Mouse (Mus musculus): ENCODE measurements at regions not wholly inside any gene's neighbourhood (a gene's known extent, or its start where the extent isn't known, plus 50 kb on each side); places are given as distances from the start of the nearest gene placed in this dataset.

DNA sequence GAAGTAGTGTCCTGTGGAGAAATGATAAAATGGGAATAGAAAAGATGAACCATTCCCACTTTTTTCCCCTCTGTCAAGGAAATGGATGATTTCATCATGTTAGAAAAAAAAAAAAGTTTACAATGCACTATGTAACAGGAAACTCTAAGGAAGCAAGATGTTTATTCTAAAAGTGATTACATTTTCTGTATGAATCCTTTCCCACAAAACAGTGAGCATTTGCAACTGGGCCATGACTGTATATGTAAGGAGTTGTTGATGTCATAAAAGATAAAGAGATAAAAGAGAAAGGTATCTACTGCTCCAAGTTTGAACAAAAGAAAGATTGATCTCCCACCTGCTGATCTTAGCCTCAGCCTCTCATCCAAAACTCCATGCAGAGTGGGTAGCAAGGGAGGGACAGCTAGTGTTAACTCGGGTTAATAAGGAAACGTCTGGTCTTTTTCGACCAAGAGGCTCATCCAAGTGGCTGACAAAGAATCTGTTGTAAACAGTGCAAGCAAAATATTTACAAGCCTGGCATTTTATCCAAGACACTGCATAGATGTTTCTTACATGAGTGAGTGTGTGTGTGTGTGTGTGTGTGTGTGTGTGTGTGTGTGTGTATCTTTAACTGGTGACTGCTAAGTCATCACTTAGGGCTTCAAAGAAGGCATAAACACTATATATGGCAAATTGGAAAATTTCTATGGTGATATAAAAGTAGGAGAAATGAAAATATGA is 213.3 kb downstream of the Gm9733 start:
- no peak for DNase-seq

- no peak for DNase-seq
Measured at GRCm38 (mm10) chr3:15126736-15127135, 205.4 kb downstream of the Gm9733 start.

GRCm38 (mm10) chr3:15128370-15128769 is 203.7 kb downstream of the Gm9733 start:
- no peak for DNase-seq

DNA sequence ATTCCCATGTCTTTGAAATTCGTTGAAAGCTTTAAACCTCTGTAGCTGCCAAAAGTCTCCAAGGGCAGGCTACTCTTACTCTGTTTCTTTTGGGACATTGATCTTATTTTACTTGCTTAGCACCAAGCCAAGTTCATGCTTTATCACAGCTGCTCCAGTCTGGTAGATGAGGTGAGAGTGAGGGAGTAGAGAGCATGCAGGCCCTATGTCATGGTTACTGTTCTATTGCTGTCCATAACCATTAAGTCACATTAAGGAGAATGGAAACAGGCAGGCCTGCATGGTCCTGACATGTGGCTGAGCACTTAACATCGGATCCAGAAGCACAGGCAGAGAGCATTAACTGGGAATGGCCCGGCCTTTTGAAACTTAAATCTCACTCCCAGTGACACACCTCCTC is 203.1 kb downstream of the Gm9733 start:
- DNase-seq = no peak

- no peak for DNase-seq
Measured at GRCm38 (mm10) chr3:15129729-15130369, 202.3 kb downstream of the Gm9733 start.

DNA sequence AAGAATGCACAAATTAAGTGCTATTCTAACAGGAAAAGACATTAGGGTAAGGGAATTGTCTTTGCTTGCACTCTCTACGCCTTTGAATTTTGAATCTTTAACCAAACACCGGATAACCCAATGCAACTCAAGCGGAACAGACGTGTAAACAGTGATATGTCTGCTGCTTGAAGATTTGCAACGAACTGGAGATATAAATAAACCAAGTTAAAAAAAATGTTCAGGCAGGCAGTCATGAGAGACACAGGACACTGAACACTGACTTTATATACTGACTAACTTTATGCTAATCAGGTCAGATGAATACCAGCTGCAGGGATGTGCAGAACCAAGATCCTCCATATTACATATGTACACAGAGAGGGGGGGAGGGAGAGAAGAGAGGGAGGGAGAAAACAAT is 200.0 kb downstream of the Gm9733 start:
- no peak for DNase-seq

DNA sequence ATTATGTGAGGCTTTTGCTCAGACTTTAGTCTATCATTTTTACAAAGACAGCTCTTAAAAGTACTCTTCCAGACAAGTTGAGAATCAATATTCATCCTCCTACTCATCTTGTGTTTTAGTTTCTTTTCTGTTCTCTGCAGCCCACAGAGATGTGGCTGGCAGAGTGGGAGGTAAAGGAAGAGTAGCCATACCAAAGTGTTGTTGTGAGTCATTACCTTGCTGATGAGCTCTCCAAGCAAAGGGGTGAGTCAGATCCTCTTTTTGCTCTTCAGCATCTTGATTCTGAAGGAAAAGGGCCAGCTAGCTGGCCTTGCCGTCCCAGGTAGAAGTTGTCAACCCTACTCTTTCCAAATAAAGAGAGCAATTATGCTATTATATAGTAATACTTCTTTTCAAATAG is 192.6 kb downstream of the Gm9733 start:
- DNase-seq = no peak

GRCm38 (mm10) chr3:15153710-15154109 is 178.4 kb downstream of the Gm9733 start:
- no peak for DNase-seq

DNA sequence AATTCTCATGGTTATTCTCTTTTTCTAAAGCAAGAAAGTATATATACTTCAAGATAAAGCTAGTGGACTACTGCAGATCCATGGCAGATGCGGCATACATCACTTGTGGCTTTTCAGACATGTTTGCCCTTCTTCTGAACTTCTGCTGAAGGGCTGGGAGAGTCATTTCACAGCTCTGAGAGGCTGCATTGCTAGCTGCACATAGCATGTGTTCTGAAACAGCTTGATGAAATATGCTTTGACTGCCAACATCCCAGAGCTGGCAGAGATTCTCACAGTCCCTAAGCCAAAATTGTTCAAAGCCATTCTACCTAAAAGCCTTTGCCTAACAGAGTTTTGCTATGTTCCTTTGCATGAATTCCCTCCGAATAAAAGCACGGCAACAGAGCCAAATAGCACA is 177.9 kb downstream of the Gm9733 start:
- no peak for DNase-seq

- no peak for DNase-seq
Measured at GRCm38 (mm10) chr3:15156681-15157080, 175.4 kb downstream of the Gm9733 start.

GRCm38 (mm10) chr3:15157842-15158241 is 174.3 kb downstream of the Gm9733 start:
- no peak for DNase-seq

DNA sequence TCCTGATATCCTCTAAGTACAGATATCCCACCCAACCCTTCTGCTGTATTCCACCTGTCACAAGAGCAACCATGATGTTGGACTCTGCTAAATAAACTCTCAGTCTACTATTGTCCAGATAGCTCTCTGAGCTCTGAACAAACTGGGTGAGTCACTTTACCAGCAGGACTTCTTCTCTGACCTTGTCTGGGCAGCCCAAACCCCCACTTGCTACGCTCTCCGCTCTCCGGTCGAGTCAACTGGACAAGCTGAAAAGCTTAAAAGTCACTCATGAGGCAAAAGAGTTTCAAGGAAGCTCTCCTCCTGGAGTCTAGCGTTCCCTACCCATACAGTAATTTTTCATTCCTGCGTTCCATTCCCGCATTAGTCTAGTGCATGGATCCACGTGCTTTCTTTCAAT is 173.2 kb downstream of the Gm9733 start:
- DNase-seq = no peak

DNA sequence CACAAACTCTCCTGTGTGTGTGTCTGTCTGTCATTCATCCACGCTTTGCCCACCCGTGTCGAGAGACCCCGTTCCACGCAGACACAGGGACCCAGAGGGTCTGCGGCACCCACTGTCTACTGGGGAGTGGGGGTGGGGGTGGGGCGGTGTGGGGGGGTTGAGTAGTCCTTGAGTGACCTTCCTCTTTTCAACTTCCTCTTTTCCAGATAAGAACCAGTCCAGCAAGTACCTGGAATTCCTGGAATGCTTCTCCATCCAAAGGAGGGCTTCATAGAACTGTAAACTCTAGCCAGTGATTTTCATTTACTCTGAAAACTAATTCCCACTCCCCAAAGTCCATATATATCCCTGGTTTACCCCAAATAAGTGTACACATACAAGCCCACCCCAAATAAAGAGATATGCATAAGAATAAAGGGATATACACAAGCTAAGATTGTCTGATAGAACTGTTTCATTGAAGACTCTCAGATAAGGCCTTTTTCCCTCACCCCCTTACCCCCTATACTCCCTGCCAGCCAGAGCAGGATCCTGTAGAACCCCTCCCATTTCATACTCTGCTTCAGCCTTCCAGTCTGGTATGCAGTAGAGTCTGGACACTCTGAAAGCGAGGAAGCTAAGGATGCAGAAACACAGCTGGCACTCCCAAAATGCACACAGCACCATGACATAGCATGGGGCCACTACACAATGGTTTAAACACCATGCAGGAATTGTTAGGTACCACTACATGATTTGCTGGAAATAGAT is 172.0 kb downstream of the Gm9733 start:
- DNase-seq = no peak

- DNase-seq = no peak
Measured at GRCm38 (mm10) chr3:15175811-15176210, 156.3 kb downstream of the Gm9733 start.

DNA sequence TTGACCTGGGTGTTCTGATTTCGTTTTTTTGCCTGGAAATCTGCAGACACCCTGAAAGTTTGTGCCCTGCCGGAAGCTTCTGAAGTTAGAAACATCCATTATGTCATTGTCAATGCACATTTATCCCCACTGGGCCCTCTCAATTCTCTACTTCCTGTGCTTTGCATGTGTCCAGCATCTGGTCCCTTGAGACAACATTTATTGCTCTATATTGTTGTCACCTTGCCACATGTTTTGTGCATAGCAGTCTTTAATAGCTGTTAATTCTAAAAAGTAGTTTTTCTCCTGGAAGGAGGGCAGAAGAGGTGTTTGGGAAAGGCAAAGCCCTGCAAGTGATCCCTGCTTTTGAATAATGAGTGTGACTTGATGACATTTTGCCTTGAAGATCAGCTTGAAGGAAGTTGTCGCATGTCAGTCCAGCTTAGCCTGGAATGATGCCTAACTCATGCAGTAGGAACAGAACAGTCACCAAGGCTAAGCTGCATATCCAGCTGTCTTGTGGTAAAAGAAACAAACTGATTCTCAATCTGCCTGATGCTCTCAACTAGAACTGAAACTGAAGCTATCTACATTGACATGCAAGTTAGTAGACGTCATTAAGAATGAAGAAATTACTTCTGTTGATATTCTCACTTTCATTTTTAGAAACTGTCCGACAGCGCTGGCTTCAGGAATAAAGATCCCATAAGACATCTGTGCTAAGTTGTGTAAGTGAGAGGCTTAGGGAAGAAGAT is 152.9 kb downstream of the Gm9733 start:
- DNase-seq = no peak

DNA sequence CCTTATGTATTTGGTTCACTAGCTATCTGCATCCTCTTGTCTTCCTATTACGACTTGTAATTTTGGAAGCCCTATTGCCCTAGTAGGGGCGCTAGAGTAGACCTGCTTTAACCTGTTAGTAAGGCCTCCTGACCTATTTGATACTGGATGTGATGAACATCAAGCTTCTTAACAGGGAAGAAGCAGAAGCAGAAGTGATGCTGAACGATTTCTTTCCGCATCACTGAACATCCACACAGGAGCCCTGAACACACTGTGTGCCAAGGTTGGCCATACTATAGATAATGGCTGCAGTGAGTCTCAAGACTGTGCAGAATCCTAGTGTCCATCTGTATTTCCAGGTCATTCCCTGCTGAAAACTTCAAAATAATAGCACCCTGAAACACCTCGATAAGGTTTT is 151.0 kb downstream of the Gm9733 start:
- no peak for DNase-seq

- no peak for DNase-seq
Measured at GRCm38 (mm10) chr3:15186731-15187130, 145.4 kb downstream of the Gm9733 start.

DNA sequence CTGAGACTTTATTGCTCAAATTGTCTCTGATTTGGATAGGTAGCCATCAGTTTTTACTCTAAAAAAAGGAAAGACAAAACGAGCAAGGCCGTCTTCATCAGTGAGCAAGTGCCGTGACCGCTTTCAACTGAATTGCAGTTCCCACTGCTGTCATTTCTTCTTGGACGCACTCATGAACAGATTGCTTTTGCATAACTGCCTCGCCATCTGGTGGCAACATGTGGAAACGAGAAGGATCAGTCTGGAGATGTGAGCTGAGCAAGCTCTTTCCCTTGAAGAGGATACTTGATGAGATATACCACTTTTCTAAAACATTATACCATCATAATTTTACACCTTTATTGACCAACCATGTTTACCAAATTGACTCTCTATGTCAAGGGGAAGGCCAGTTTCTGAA is 137.7 kb downstream of the Gm9733 start:
- peak; percentile 79 for DNase-seq

DNA sequence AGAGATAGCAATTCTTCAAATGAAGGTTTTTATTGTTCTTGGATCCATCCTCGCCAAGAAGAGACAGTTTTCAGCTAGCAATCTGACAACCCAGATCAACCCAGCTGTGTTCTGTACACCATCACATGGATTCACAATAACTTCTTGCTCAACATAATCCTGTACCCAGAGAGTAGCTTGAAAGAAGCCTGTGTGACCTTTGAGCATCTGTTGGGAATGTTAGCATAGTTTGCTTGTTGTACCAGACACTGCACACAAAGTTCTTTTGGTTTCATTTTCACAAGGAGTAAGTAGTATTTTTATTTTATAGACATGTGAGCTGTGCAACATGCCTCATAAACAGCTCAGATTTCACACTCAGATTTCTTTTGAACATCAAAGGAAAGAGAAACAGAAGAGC is 136.0 kb downstream of the Gm9733 start:
- no peak for DNase-seq

GRCm38 (mm10) chr3:15198086-15198485 is 134.0 kb downstream of the Gm9733 start:
- no peak for DNase-seq

DNA sequence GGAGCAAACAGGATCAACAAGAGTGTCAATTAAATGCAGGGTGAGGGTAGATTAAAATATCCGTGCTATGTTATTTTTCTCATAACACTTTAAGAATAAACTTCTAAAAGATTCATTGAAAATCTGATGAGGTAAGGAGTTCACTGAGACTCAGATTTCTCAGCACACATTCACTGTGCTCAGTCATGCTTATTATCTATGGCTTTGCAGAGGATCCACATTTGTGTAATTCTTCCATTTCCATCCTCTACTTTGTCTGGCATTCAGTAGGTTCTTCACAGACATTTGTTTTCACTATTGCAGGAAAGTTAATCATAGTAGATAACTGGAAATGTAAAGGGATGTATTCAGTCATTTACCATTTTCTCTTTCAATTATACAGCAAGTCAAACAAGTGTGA is 131.8 kb downstream of the Gm9733 start:
- no peak for DNase-seq

DNA sequence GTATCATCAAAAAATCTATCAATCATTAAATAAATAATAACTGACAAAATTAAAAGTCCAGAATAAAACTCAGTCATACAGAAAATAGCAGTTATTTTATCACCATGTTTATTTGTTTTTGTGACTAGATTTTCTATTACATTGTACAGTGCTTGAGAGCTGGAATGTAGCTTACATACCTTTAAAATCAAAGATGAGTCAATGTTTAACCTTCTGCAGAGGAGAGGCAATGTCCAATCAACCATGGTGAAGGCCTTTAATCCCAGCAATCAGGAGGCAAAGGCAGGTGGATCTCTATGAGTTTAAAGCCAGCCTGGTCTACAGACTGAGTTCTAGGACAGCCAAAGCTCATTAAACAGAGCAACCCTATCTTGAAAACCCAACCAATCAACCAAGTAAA is 131.1 kb downstream of the Gm9733 start:
- no peak for DNase-seq

DNA sequence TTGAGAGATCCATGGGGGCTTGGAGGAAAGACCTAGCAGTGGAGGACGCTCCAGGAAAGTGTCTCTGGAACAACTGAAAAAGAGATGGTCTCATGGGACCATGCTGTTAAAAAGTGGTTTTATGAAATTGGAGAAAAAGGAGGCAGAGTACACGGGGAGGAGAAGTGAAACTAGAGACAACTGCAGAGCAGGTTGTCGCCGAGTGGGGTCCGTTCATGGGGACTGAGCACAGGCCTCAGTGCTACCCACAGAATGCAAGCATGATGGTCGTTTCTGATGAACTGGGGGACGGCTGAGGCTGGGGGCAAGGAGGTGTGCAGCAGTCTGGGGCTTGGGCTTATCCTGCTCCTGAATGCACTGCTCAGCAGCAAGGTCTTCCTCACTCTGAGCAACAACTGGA is 129.3 kb downstream of the Gm9733 start:
- no peak for DNase-seq
